ENCODE assay signal across 7 mouse cellular contexts in the genomic region with DNA sequence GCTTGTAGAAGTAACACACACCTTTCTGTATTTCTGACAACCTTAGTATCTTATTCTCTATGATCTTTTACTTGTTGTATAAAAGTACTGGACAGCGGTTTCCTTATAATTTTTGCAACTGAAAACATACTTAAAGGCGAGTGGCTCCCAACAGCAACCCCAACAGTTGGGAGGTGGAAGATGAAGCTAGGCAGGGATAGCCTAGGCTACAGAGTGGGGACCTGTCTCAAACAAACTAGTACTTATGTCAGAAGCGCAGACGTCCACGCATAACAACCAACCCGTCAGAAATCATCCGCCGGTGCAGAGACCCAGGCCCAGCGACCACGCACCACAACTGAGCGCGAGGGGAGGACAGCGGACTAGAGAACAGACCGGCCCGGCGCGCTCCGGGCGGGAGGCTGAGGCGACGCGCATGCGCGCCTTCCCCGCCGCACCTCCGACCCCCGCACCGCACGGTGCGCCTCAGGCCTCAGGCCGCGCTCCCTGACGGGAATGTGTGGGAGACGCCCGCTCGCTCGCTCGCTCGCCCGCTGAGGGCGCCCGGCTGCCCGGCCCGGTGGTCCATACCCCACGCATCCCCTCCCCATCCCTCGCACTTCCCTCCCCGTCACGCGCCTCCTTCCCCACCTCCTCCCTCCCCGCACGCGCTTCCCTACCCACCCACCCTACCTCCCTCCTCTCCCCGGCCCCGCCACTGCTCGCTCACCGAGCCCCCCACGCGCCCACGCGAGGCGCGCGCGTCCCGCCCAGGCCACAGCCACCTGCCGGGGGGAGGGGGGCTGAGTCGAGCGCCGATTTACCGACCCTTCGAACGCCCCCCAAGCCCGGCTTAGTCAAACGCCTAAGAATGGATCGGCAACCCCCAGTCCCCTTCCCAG. TPM values are rescaled to one million over a fixed set of nuclear protein-coding genes. Genes with fewer than 3 reads are reported as not detected.
DNase-seq lines count a peak whose midpoint lies in the region; ATAC-seq and TF ChIP-seq lines count a peak whose summit lies in the region.

A gene (minus strand): TSS at position 834 of the 881 bp plus-strand sequence.

- no peaks in the 10 kb centered on the region for H3K36me3 ChIP-seq in kidney, adult 2 months (ENCODE audit: control insufficient read depth, insufficient read depth, low read length)
- H3K36me3 ChIP-seq in limb, embryonic 12.5 days, result no peaks in the 10 kb centered on the region
- peaks cover 5% of the 10 kb centered on the region; the same call in 1 of the 2 replicates for H3K36me3 ChIP-seq in midbrain, embryonic 13.5 days

- WGBS in bone marrow, adult 2 months, result 3% methylated on average over 75 of the region's 76 CpGs
- 2% methylated on average over 59 of the region's 76 CpGs for WGBS in kidney, adult 2 months
- WGBS in limb, embryonic 12.5 days, result under 1% methylated on average over 64 of the region's 76 CpGs
- under 1% methylated on average over 43 of the region's 76 CpGs for WGBS in midbrain, embryonic 13.5 days

- H3K9me3 ChIP-seq in limb, embryonic 12.5 days, result no peaks in the 10 kb centered on the region
- no peaks in the 10 kb centered on the region for H3K9me3 ChIP-seq in midbrain, embryonic 13.5 days

- no peak for TF ChIP-seq POLR2A in bone marrow, adult 2 months (IDR thresholded peaks at IDR 0.05; ENCODE audit: borderline replicate concordance, control insufficient read depth, low read depth, low read length)
- no peak for TF ChIP-seq POLR2A in kidney, adult 2 months (IDR thresholded peaks at IDR 0.05; ENCODE audit: low read depth, low read length)

- H3K4me1 ChIP-seq in bone marrow, adult 2 months (ENCODE audit: control insufficient read depth, insufficient read depth, low read length), result no peaks in the 10 kb centered on the region; the same call in 1 of the 2 replicates
- no peaks in the 10 kb centered on the region for H3K4me1 ChIP-seq in kidney, adult 2 months (ENCODE audit: control insufficient read depth, insufficient read depth, low read length)
- H3K4me1 ChIP-seq in limb, embryonic 12.5 days (replicated peaks), result 0 out of 2 replicates have a peak, but pooled peaks cover 9% of the 10 kb centered on the region
- peaks cover 13% of the 10 kb centered on the region; the same call in 1 of the 2 replicates for H3K4me1 ChIP-seq in midbrain, embryonic 13.5 days (replicated peaks)

- peak within 1 kb of the TSS; percentile 81 for H3K9ac ChIP-seq in limb, embryonic 12.5 days (replicated peaks)
- peak within 1 kb of the TSS; percentile 81 for H3K9ac ChIP-seq in midbrain, embryonic 13.5 days (replicated peaks)

- no peak within 1 kb of the TSS for H3K27ac ChIP-seq in bone marrow, adult 2 months (ENCODE audit: control insufficient read depth, insufficient read depth, low read depth, low read length, poor library complexity)
- no peak within 1 kb of the TSS for H3K27ac ChIP-seq in kidney, adult 2 months (ENCODE audit: insufficient read depth, low read depth, low read length)
- H3K27ac ChIP-seq in limb, embryonic 12.5 days, result peak within 1 kb of the TSS; percentile 62
- H3K27ac ChIP-seq in midbrain, embryonic 13.5 days, result peak within 1 kb of the TSS; percentile 92

- H3K27me3 ChIP-seq in kidney, adult 2 months (replicated peaks; ENCODE audit: control insufficient read depth, insufficient read depth, low read length), result no peaks in the 10 kb centered on the region
- no peaks in the 10 kb centered on the region for H3K27me3 ChIP-seq in limb, embryonic 12.5 days
- no peaks in the 10 kb centered on the region for H3K27me3 ChIP-seq in midbrain, embryonic 13.5 days

- peak within 1 kb of the TSS; percentile 35 for H3K4me3 ChIP-seq in bone marrow, adult 2 months (replicated peaks; ENCODE audit: control insufficient read depth, low read depth, low read length)
- peak within 1 kb of the TSS; percentile 63 for H3K4me3 ChIP-seq in kidney, adult 2 months (ENCODE audit: insufficient read depth, low read depth, low read length)
- H3K4me3 ChIP-seq in limb, embryonic 12.5 days (replicated peaks), result peak within 1 kb of the TSS; percentile 74
- H3K4me3 ChIP-seq in midbrain, embryonic 13.5 days (replicated peaks), result peak within 1 kb of the TSS; percentile 56

- H3K4me2 ChIP-seq in limb, embryonic 12.5 days, result peak within 1 kb of the TSS; percentile 67
- peak within 1 kb of the TSS; percentile 60 for H3K4me2 ChIP-seq in midbrain, embryonic 13.5 days (replicated peaks)

- no peak for TF ChIP-seq CTCF in bone marrow, adult 2 months (IDR thresholded peaks at IDR 0.05; ENCODE audit: control insufficient read depth, insufficient read depth, low read length)
- TF ChIP-seq CTCF in kidney, adult 2 months (conservative IDR thresholded peaks at IDR 0.05; ENCODE audit: insufficient read depth, insufficient read length, low read depth, low read length), result no peak

- peak; percentile 81 for DNase-seq in embryo, embryonic 10 days (ENCODE audit: low spot score)
- DNase-seq in gastrocnemius, postnatal 25 days, result peak; percentile 23
- DNase-seq in kidney, adult 2 months, result peak; percentile 24
- peak; percentile 18 for DNase-seq in spleen, postnatal 36 days (ENCODE audit: low spot score in 2 of 2)

- ATAC-seq in limb, embryonic 12.5 days (ENCODE audit: insufficient number of reproducible peaks, insufficient read depth, low FRiP score, low TSS enrichment, low read depth), result peak; percentile 87
- peak; percentile 97 for ATAC-seq in midbrain, embryonic 13.5 days

RNA-seq across cellular contexts. Expression of the gene that starts here (rescaled TPM):
- not detected in 2 replicates for polyA plus RNA-seq in bone marrow, adult 2 months (2011; ENCODE audit: insufficient read depth, insufficient read length, low replicate concordance, missing spikeins)
- not detected for total RNA-seq in gastrocnemius, postnatal 25 days (2021)
- not detected in 2 replicates for polyA plus RNA-seq in kidney, adult 2 months (2012; rRNA removed)
- polyA plus RNA-seq in limb, embryonic 12.5 days (2016; fragmentation: Nextera tagmentation; extraction: Ambion mirVana), result 3.8 and 5.2 TPM in 2 replicates
- polyA plus RNA-seq in midbrain, embryonic 13.5 days (2015; fragmentation: Nextera tagmentation; extraction: Ambion mirVana), result 6.8 and 7.6 TPM in 2 replicates

Comparison
In these comparisons a context has a peak if more than half of its experiments do, and no peak if none do; other contexts are left out.
1. Peak in DNase-seq in gastrocnemius, postnatal 25 days; RNA of the gene not detected or under 1 TPM.
2. Peak in DNase-seq and H3K4me3 ChIP-seq in kidney, adult 2 months; RNA of the gene not detected or under 1 TPM.
3. H3K27ac ChIP-seq: peak in limb, embryonic 12.5 days (single experiment) and midbrain, embryonic 13.5 days (single experiment); none in bone marrow, adult 2 months (single experiment) and kidney, adult 2 months (single experiment).
4. DNase-seq: peak in every context shown above with its lines; median percentile 81 in embryo, embryonic 10 days; 24 in kidney, adult 2 months; 23 in gastrocnemius, postnatal 25 days; 18 in spleen, postnatal 36 days.
5. Peak in every context shown above with its lines, with median percentiles within 50 percentile points of each other: H3K4me3 ChIP-seq.